Mouse (Mus musculus) liver, embryonic 16.5 days (tissue): Measurements from ENCODE around the gene Slc2a4. TPM values are rescaled to one million over a fixed set of nuclear protein-coding genes. Genes with fewer than 3 reads are reported as not detected.

ENCODE experiments used
- ATAC-seq: fragments of 200-750 bp; cut with Nextera tagmentation; 2 replicates; pipeline ENCODE4 v1.8.0; 2017; ENCODE audit warnings: low read depth, mild to moderate bottlenecking, moderate number of reproducible peaks, moderate library complexity
- H3K27ac ChIP-seq: fragments of 300-500 bp; sonication (generic); 2 replicates; pipeline ENCODE4 v1.5.1; 2014; ENCODE audit warnings: mild to moderate bottlenecking, low read length
- H3K27me3 ChIP-seq: fragments of 300-500 bp; sonication (generic); 2 replicates; pipeline ENCODE4 v1.6.1; 2014; ENCODE audit warnings: low read depth, low read length, mixed read lengths; ENCODE audit not compliant: control insufficient read depth, insufficient read depth
- H3K36me3 ChIP-seq: fragments of 300-500 bp; sonication (generic); 2 replicates; pipeline ENCODE4 v1.6.1; 2014; ENCODE audit warnings: mild to moderate bottlenecking; ENCODE audit not compliant: control insufficient read depth, insufficient read depth
- H3K4me1 ChIP-seq: fragments of 300-500 bp; sonication (generic); 2 replicates; pipeline ENCODE4 v1.6.1; 2014; ENCODE audit warnings: low read depth, low read length, mixed read lengths; ENCODE audit not compliant: control insufficient read depth
- H3K4me2 ChIP-seq: fragments of 300-500 bp; sonication (generic); 2 replicates; pipeline ENCODE4 v1.6.1; 2014; ENCODE audit warnings: low read depth, low read length, mixed read lengths
- H3K4me3 ChIP-seq: fragments of 300-500 bp; sonication (generic); 2 replicates; pipeline ENCODE4 v1.5.1; 2014; ENCODE audit warnings: low read depth, mild to moderate bottlenecking, low read length
- H3K9ac ChIP-seq: fragments of 300-500 bp; sonication (generic); 2 replicates; pipeline ENCODE4 v1.6.1; 2014; ENCODE audit warnings: low read depth, low read length
- H3K9me3 ChIP-seq: fragments of 300-500 bp; sonication (generic); replicated peaks from 2 replicates; pipeline ENCODE4 v1.6.1; 2016; ENCODE audit warnings: low read length; ENCODE audit not compliant: control insufficient read depth
- WGBS: fragments of 180-500 bp; shearing (Covaris S2); extraction: QIAGEN DNeasy Blood & Tissue Kit; methylation state at CpG from one replicate; pipeline ENCODE4 v1.1.7; 2014; ENCODE audit not compliant: insufficient replicate concordance; 5-methylcytosine and 5-hydroxymethylcytosine counted together
- polyA plus RNA-seq: library from polyadenylated mRNA; unstranded; fragments of >200 nt; fragmentation: Nextera tagmentation; extraction: Ambion mirVana; gene quantifications from 2 replicates; pipeline ENCODE4 v1.2.1, GENCODE M21; 2015

Gene Slc2a4
- polyA plus RNA-seq, result 18.4 and 22.6 TPM in 2 replicates

DNA sequence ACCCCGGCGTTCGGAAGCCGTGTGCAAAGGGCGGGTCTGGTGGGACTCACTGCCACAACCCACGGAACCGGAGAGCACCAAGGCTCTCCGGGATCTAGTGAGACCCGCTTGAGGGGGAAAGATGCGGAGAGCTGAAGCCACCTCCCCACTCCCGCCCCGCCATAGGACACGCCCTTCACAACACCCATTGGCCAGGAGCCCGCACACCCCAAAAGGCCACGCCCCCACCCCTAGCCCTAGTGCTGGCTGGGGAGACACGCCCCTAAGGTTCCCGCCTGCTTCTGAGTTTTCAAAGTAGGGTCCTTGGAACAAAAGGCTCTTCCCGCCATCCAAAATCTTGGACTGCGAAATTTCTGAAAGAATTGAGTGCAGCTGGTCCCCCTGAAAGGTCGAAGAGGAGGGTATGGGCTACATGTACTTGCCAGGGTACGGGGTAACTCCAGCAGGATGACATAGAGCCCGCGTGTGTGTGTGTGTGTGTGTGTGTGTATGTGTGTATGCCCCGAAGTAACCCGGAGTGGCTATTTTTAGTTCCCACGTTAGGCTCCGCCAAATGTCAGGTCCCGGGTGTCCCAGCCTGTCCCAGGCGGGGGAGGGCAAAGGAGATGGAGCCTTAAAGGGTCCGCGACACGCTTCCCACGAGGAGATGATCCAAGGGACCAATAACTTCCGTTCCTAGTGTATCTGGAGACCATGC lies at the start of gene Slc2a4:
TSS of gene Slc2a4 (minus strand) at position 123 of the 697 bp plus-strand sequence.
- Histone ChIP-seq H3K27ac (peak within 1 kb of the TSS; percentile 89), H3K9me3 (no peaks in the 10 kb centered on the region), H3K9ac (peak within 1 kb of the TSS; percentile 80), H3K36me3 (peaks cover 20% of the 10 kb centered on the region), H3K27me3 (peaks cover under 1% of the 10 kb centered on the region), H3K4me2 (peak within 1 kb of the TSS; percentile 94), H3K4me3 (peak within 1 kb of the TSS; percentile 82), H3K4me1 (peaks cover 39% of the 10 kb centered on the region)
- ATAC-seq, result peak; percentile 89
- WGBS, result 1% methylated on average over 34 of the region's 34 CpGs

- WGBS, result under 1% methylated on average over 32 of the region's 44 CpGs
- H3K27ac ChIP-seq, result peak overlapping the region; percentile 98
- H3K36me3 ChIP-seq, result peaks cover 33% of the 10 kb centered on the region
- peak overlapping the region; percentile 91 for H3K4me2 ChIP-seq
- H3K4me3 ChIP-seq, result peak overlapping the region; percentile 98
- H3K9me3 ChIP-seq, result no peaks in the 10 kb centered on the region
- peak; percentile 72 for ATAC-seq
- peak overlapping the region; percentile 100 for H3K9ac ChIP-seq
- no peaks in the 10 kb centered on the region for H3K27me3 ChIP-seq
- peaks cover 57% of the 10 kb centered on the region for H3K4me1 ChIP-seq
Observed at GRCm38 (mm10) chr11:69997070-69997509, 49.1 kb upstream of the Slc2a4 start.

- peak; percentile 4 for ATAC-seq
- Histone ChIP-seq H3K27me3 (no peaks in the 10 kb centered on the region), H3K27ac (peak overlapping the region; percentile 98), H3K4me3 (peak overlapping the region; percentile 98), H3K4me2 (peak overlapping the region; percentile 91), H3K36me3 (peaks cover 33% of the 10 kb centered on the region), H3K4me1 (peaks cover 50% of the 10 kb centered on the region), H3K9ac (peak overlapping the region; percentile 100), H3K9me3 (no peaks in the 10 kb centered on the region)
- under 1% methylated on average over 59 of the region's 66 CpGs for WGBS
Observed at GRCm38 (mm10) chr11:69996161-69997061, 48.4 kb upstream of the Slc2a4 start.

GRCm38 (mm10) chr11:69995391-69995960 lies 47.5 kb upstream of the Slc2a4 start, which contains the start of gene Phf23:
Gene Phf23 (plus strand): TSS chr11:69995777.
- Histone ChIP-seq H3K4me2 (peak within 1 kb of the TSS; percentile 91), H3K36me3 (peaks cover 33% of the 10 kb centered on the region), H3K27ac (peak within 1 kb of the TSS; percentile 98), H3K9me3 (no peaks in the 10 kb centered on the region), H3K9ac (peak within 1 kb of the TSS; percentile 100), H3K4me3 (peak within 1 kb of the TSS; percentile 98), H3K4me1 (peaks cover 49% of the 10 kb centered on the region), H3K27me3 (no peaks in the 10 kb centered on the region)
- WGBS, result under 1% methylated on average over 36 of the region's 36 CpGs
- peak; percentile 77 for ATAC-seq

- Histone ChIP-seq H3K4me1 (peaks cover 45% of the 10 kb centered on the region), H3K4me3 (peak overlapping the region; percentile 98), H3K36me3 (peaks cover 29% of the 10 kb centered on the region), H3K27ac (peak overlapping the region; percentile 5), H3K9ac (no peak overlapping the region), H3K27me3 (no peaks in the 10 kb centered on the region), H3K4me2 (peak overlapping the region; percentile 91), H3K9me3 (no peaks in the 10 kb centered on the region)
- WGBS, result 83% methylated on average over 11 of the region's 11 CpGs
- no peak for ATAC-seq
Observed at GRCm38 (mm10) chr11:69994401-69995090, 46.6 kb upstream of the Slc2a4 start.

DNA sequence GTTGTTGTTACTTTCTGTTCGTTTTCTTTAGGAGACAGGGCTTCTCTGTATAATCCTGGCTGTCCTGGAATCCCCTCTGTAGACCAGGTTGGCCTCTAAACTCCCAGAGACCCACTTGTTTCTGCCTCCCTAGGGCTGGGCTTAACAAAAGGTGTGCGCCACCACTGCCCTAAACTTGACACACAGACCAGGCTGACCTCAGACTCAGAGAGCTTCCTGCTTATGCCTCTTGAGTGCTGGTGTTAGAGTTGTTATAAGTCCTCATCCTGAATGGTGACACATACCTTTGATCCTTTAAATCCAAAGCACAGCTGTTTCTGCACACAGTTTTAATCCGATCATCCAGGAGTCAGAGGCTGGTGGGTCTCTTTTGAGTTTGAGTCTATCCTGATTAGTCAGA lies 44.9 kb upstream of the Slc2a4 start:
- Histone ChIP-seq H3K27ac (peak overlapping the region; percentile 12), H3K27me3 (no peaks in the 10 kb centered on the region), H3K9ac (peak overlapping the region; percentile 88), H3K4me3 (peak overlapping the region; percentile 79), H3K9me3 (no peaks in the 10 kb centered on the region), H3K4me2 (peak overlapping the region; percentile 97), H3K4me1 (peaks cover 35% of the 10 kb centered on the region), H3K36me3 (peaks cover 23% of the 10 kb centered on the region)
- 84% methylated on average over 3 of the region's 3 CpGs for WGBS
- ATAC-seq, result no peak

DNA sequence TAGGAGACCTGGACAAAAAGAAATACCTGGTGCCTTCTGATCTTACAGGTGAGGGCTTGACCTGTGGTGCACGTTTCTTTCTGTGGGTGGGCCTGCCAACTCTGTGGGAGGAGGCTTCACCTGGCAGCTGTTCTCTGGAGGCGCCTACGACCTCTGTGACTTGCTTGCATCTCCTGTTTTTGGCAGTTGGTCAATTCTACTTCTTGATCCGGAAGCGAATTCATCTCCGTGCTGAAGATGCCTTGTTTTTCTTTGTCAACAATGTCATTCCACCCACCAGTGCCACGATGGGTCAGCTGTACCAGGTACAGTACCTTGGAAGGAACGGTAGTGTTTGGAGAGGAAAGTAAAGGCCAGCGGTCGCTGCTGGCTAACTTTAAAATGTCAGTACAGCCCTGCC lies 44.4 kb upstream of the Slc2a4 start:
- H3K36me3 ChIP-seq, result peaks cover 28% of the 10 kb centered on the region
- peak overlapping the region; percentile 97 for H3K4me2 ChIP-seq
- peak overlapping the region; percentile 79 for H3K4me3 ChIP-seq
- no peaks in the 10 kb centered on the region for H3K27me3 ChIP-seq
- peaks cover 30% of the 10 kb centered on the region for H3K4me1 ChIP-seq
- H3K9me3 ChIP-seq, result no peaks in the 10 kb centered on the region
- no peak for ATAC-seq
- 72% methylated on average over 10 of the region's 10 CpGs for WGBS
- H3K27ac ChIP-seq, result peak overlapping the region; percentile 12
- peak overlapping the region; percentile 88 for H3K9ac ChIP-seq

DNA sequence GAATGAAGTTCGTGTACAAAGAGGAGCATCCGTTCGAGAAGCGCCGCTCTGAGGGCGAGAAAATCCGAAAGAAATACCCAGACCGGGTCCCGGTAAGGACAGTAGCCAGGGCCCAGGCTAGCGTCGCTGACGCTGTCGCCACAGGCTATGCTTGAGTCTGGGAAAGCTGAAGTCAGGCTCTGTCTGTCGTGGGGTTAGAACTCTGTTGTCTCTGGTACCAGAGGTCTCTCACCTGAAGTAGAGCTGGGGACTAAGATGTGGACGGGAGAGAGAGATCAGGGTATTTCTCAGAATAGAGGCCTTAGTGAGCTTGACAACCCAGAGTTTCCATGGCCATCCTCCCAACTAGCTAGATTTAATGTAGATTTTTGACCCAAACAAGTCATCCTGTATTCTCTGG lies 43.7 kb upstream of the Slc2a4 start:
- Histone ChIP-seq H3K36me3 (peaks cover 28% of the 10 kb centered on the region), H3K9ac (peak overlapping the region; percentile 88), H3K27ac (peak overlapping the region; percentile 99), H3K4me1 (peaks cover 24% of the 10 kb centered on the region), H3K4me2 (peak overlapping the region; percentile 97), H3K9me3 (no peaks in the 10 kb centered on the region), H3K27me3 (no peaks in the 10 kb centered on the region), H3K4me3 (peak overlapping the region; percentile 79)
- WGBS, result 0% methylated on average over 15 of the region's 15 CpGs
- ATAC-seq, result peak; percentile 17
